Mouse (Mus musculus): ENCODE data around the gene Rbks.

DNA sequence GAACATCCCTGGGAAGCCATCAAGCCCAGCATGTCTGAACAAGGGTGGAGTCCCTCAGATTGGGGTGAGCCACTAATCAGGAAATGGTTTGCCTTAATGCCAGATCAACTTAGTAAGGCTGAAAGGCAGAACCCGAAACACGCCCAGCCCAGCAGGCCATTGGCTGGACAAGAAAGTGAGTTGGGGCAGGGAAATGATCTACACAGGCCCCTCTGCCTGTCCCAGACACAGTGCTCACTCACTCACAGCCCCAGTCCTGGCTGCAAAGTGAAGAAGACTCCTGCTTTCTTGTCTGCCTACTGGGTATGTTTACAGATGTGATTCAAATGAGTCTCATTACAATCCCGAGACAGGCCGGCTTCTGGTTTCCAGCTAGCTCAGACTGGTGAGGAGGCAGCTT lies 63.3 kb downstream of the Rbks start:
- TF ChIP-seq CTCF (IDR thresholded peaks at IDR 0.05), result no peak
- TF ChIP-seq EP300 (IDR thresholded peaks at IDR 0.05), result no peak
